Mouse (Mus musculus) frontal cortex, postnatal 36 days (tissue): ENCODE measurements around the gene Phactr1.

Experiments used
- DNase-seq, 2 experiments: peaks; one replicate each; pipeline ENCODE4 v3.0.0; 2022; ENCODE audit warnings: low spot score in 2 of 2

The Phactr1 gene

DNA sequence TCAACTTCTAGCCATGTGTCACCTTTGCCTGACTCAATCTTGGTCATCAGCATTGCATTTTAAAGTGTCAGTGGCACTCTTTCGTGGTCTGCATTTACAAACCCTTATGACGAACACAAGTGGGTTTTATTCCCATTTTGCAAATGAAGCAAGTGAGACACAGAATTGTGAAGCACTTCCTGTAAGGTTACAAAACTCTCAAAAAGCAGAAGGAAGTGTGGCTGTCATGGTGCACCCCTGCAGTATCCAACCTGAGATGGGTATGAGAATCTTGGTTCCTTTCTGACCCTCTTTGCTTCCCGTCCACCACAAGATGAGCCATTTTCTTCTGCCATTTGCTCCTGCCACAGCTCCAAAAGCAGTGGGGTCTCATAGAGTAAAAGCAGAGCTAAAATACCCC, 295.7 kb downstream of the Phactr1 start:
- no peak for DNase-seq

- DNase-seq = no peak
These were observed 296.5 kb downstream of the Phactr1 start for GRCm38 (mm10) chr13:42976967-42977366.

DNA sequence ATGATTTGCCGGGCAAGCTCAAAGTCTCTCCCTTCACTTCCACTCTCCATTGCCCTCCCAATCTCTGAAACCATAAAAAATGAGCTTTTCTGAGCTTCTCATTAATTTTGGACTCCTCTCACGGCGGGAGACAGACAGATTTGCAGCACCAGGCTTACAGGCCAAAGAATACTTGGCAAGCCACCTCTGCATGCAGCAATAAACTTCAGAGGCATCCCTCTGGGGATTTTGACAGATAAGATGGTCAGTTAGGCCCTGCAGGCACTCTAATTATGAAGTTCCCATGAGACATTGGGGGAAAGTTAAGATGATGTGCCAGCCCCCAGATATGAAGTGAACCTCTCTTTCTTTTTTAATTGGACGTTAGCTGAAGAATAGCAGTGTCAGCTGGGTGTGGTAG, 300.2 kb downstream of the Phactr1 start:
- DNase-seq = no peak

GRCm38 (mm10) chr13:42982646-42983045, 302.2 kb downstream of the Phactr1 start:
- DNase-seq = no peak

GRCm38 (mm10) chr13:42985806-42986205, 305.4 kb downstream of the Phactr1 start:
- DNase-seq = no peak

- no peak for DNase-seq
These were observed 307.6 kb downstream of the Phactr1 start for GRCm38 (mm10) chr13:42987931-42988579.

DNA sequence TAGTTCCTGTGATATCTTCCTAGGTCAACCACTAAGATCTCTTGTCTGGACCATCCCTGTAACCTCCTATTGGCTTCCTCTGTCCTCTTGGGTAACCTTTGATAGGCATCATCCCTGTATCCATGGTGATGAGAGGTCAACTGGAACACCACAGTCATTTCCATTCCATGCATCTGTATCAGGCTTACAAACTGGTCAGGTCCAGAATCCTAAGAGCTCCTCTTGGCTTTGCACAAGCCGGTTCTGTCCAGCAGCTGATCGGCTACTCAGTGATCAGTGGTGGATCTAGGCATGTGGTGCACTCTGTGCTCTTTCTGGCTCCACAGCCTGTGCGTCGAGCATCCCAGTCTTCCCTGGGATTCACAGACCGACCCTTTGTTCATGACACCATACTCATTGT, 309.1 kb downstream of the Phactr1 start:
- no peak for DNase-seq

DNA sequence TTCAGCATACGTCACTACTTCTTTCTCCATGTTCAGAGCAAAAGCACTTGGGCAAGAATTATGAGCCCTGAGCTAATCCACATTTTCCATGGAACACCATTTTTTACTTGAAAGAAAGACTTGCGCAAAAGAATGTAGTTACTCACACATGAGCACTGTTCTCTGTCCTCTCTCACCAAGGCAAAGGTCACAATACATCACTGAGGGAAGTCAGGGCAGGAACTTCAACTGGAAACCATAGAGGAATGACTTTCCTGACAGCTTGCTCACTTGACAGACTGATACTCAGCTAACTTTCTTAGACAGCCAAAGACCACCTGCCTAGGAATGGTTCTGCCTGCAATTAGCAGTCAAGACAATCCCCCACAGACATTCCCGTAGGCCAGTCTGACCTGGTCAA, 309.6 kb downstream of the Phactr1 start:
- DNase-seq = no peak

DNA sequence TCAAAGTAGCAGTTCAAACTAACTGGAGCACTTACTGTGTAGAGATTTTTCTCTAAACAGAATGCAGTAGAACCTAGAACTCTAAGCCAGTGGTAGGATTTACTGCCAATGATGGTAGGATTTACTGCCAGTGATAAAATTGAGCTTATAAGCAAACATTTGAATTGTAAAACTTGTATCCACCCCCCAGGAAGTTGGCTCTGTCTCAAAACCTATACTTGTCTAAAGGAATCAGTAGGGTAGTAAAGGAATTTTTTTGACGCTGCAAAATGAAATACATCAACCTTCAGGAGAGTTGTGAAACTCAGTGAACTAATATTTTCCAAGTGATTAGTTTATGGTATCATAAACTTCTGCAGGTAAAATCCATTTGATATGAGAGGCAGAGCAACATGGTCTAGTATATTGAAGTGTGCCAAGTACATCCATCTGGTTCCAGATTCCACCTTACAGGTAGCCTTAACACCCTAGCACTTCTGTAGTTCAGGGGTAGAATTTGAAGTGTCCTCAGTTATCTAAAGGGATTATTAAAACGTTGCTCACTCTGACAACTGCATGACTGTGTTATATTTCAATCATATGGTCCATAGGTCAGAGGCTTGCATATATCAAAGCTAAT, 310.2 kb downstream of the Phactr1 start:
- no peak for DNase-seq

DNA sequence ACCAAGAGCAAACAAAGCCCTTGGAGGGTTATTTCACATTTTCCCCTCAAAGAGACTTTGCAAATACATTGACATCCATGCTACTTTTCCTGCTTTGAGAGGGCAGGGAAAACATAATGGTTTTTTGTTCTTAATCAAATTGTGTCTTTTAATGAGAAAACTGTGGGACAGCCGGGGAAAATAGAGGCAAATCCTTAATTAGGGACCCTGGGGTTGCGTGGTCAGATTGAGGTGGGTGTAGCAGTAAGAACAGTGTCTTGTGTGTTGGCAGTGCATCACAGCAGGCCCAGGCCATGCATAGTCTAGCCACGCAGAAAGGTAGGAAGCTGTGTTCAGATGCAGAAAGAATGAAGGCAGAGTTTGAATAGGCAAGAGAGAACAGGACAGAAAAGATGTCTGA, 310.7 kb downstream of the Phactr1 start:
- DNase-seq = no peak

DNA sequence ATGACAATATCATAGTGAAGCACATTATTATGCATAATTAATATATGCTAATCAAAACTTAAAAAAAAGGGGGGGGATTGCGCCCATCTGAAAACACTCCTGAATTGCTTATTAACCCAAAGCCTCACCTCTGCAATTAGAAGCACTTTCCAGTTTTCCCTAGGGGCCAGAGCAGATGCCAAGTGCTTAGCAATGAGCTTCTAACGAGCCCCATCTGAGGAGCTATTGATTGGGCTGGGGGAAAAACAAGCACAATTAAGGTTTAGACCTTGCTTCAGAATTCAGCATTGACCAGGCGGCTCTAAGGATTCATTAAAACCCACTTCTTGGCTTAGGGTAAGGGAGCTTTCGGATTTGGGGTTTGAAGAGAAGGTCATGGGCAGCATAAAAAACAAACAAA, 311.9 kb downstream of the Phactr1 start:
- no peak for DNase-seq

GRCm38 (mm10) chr13:42994276-42994675, 313.9 kb downstream of the Phactr1 start:
- DNase-seq = no peak

DNA sequence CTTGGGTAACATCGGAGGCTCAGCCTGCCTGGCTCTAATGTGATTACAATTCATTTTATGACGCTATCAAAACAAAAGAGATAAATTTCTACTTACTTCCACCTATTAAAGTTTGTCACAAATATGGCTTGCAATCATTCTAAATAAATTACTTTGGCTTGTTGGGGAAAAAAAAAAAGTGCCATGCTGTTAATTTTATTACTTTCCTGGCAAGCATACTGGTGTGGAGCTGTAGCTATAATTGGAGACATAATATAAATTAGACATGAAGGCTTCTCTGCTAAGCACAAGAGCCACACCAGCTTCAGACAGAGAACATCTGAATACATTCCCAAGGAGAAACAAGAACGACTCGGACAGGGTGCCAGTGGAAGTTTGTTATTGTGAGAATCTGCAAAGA, 315.8 kb downstream of the Phactr1 start:
- no peak for DNase-seq

GRCm38 (mm10) chr13:42999287-42999686, 318.9 kb downstream of the Phactr1 start:
- no peak for DNase-seq

GRCm38 (mm10) chr13:43005131-43005579, 324.7 kb downstream of the Phactr1 start:
- DNase-seq = no peak

- DNase-seq = no peak
These were observed 328.0 kb downstream of the Phactr1 start for GRCm38 (mm10) chr13:43008466-43008865.

GRCm38 (mm10) chr13:43009596-43009995, 329.2 kb downstream of the Phactr1 start:
- DNase-seq = no peak

- DNase-seq = no peak
These were observed 331.1 kb downstream of the Phactr1 start for GRCm38 (mm10) chr13:43011516-43011915.

DNA sequence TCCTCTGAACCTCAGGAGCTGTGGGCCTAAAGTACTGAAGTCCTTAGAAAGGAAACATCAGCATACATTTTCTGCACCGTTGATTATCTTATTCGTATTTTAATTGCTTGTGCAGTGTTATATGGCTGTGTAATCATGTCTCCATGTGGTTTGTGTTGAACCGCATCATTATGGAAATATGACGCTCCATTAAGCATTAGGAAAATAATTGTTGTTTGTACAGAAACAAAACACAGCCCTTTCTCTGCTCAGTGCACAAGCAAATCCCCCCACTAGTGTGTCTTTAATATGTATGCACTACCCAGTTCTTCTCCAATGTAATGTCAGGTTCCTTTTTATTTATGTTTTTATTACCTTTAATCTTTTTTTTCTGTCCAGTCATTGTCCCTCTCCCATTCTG, 333.6 kb downstream of the Phactr1 start:
- DNase-seq = no peak

- DNase-seq = no peak
These were observed 335.3 kb downstream of the Phactr1 start for GRCm38 (mm10) chr13:43015768-43016167.

DNA sequence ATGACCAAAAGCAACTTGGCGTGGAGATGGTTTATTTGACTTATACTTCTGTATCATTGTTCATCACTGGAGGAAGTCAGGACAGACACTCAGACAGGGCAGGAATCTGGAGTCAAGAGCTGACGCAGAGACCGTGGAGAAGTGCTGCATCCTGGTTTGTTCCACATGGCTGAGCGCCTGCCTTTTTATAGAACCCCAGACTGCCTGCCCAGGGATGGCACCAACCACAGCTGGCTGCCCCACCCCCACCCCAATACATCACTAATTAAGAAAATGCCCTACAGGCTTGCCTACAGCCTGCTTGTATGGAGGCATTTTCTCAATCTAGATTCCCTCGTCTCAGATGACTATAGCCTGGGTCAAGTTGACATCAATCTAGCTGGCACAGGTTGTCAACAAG, 338.4 kb downstream of the Phactr1 start:
- no peak for DNase-seq

GRCm38 (mm10) chr13:43021031-43021430, 340.6 kb downstream of the Phactr1 start:
- DNase-seq = no peak

DNA sequence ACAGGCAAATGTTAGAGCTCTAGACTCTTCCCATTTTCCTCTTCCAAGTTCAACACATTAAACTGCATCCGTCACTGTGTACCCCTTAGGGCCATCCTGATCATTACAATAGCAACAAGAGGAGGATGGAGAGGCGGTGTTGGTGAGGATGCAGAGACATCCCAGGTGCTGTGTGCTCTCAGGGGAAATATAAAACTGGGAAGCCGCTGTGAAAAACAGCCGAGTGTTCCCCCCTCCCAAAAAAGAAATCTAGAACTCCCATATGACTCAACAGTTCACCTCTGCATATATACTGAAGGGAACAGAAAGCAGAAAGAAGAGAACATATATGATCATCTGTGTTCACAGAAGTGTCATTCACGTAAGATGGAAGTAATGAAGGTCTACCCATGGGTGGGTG, 342.6 kb downstream of the Phactr1 start:
- DNase-seq = no peak

DNA sequence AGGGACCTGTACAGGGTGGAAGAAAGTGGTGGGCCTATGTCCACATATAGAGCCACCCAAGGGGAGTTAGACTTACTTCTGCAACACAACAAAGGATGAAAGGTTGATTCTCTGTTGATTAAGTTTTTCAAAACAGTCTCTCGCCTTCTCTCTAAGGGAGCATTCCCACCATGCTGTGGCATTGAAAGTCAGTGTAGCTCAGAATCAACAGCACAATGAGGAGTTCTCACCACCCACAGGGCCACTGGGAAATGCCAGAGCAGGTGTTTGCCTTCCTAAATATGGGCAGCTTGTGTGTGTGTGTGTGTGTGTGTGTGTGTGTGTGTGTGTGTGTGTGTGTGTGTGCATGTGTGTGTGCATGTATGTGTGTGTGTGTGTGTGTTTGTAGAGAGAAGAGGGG, 347.1 kb downstream of the Phactr1 start:
- no peak for DNase-seq
